Mouse (Mus musculus): ENCODE results near the gene Gm7073.

GRCm38 (mm10) chrX:60545906-60546305 is 6.9 kb upstream of the Gm7073 start:
- TF ChIP-seq POLR2A (IDR thresholded peaks at IDR 0.05; ENCODE audit: borderline replicate concordance, extremely low read depth, low read depth, low read length) (no peak), CTCF (IDR thresholded peaks at IDR 0.05; ENCODE audit: insufficient read depth, low read length) (no peak)

Measured in lung, adult 2 months (tissue).